Mouse (Mus musculus): ENCODE data around the gene Asl.

- TF ChIP-seq CTCF (IDR thresholded peaks at IDR 0.05; ENCODE audit: low read depth): no peak
- no peak for TF ChIP-seq EP300 (optimal IDR thresholded peaks at IDR 0.05)
Measured at GRCm38 (mm10) chr5:130000735-130001134, 28.3 kb downstream of the Asl start.
